Mouse (Mus musculus) CD4-positive, CD25-positive, alpha-beta regulatory T cell (primary cell): Measurements from ENCODE around the gene Vmn1r3. TPM values are rescaled to one million over a fixed set of nuclear protein-coding genes. Genes with fewer than 3 reads are reported as not detected.

Source experiments
- polyA plus RNA-seq: library from polyadenylated mRNA; unstranded; fragments of 100-300 nt; shearing (Covaris generic); gene quantifications from one replicate; pipeline ENCODE4 v1.2.1, GENCODE M21; 2017

Gene Vmn1r3
- not detected for polyA plus RNA-seq

DNA sequence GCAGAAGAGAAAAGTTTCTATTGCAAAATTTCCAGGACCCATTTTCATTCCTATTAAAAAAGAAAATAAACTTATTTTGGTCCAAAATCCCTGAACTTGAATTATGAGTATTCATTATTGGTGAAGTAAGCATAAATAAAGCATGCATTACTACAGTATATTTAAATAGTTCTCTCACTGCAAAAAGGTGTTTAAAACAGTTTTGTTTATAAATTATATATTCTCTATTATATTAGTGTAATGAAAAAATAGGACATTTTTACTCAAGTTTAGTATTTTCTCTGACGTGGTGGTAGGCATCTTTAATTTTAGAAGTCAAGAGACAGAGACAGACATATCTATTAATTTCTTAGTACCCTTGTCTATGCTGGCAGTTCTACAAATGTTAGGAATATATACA, at the start of gene Vmn1r3:
TSS of gene Vmn1r3 (minus strand) at position 101 of the 400 bp plus-strand sequence.

DNA sequence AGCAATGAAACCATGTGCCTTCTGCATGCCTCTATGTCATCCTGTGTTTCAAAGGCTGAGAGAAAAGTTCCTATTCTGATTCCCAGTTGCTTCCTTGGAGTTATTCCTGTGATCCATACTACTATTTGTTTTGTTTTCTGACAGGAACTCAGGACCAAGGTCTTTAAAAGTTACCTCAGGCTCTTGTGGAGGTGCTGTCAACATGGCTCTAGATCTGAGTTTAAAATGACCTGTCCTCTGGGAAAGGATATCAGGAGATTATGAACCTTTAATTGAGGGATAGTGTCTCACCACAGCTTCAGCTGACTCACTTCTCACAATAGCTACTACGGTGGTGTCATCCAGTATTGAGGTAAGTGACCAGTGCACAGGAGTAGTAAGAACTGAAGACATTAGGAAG, 18.1 kb downstream of the Vmn1r3 start, which contains the start of gene Vmn1r2:
TSS of gene Vmn1r2 (plus strand) at position 301 of the 400 bp plus-strand sequence.

Other genes with a start within 250 kb of the Vmn1r3 start
- not detected for gene Vmn1r2, start 18.0 kb downstream of the Vmn1r3 start, polyA plus RNA-seq